Mouse (Mus musculus) thymus, postnatal 0 days (tissue): Measurements from ENCODE around the gene Rnd1. TPM values are rescaled to one million over a fixed set of nuclear protein-coding genes. Genes with fewer than 3 reads are reported as not detected.

Experiments used
- DNase-seq: peaks from one replicate; pipeline ENCODE4 v3.0.0-alpha.2; 2015; ENCODE audit warnings: low spot score
- polyA plus RNA-seq: library from polyadenylated mRNA; unstranded; fragments of >200 nt; fragmentation: Nextera tagmentation; extraction: Ambion mirVana; gene quantifications from 2 replicates; pipeline ENCODE4 v1.2.1, GENCODE M21; 2015

Rnd1 gene
- polyA plus RNA-seq, 1 experiment from 2014 or later, result 1.1 TPM

DNA sequence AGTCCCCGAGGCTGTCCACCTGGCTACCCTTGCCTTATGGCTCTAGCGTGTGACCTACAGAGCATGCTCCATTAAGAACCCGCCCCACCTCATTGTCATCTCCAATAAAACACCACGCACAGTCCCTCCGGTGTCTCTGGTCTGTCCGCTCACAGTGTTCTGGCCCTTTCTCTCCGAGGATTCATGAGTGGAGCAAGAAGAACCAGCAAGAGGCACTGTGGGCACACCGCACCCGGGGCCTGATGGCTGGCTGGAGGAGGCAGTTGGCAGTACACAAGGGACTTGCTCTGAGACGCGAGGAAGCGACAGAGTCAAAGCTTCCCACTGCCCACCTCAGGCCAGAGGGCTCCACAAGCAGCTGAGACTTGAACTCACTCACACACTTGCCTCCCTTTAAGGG is 32.9 kb downstream of the Rnd1 start:
- no peak for DNase-seq

DNA sequence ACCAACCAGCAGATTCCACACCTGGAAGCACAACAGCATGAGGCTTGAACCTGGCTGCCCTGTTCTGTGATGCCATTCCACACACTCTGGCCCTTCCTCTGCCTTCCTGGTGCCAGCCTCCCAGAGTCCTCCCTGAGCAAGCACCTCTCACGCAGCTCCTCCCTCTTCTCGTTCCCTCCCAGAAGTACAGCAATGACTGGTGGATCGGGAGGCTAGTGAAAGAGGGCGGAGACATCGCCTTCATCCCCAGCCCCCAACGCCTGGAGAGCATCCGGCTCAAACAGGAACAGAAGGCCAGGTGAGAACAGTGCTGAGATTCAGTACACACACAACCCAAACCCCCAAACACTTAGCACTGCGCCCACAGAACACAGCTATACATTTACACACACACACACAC is 37.1 kb downstream of the Rnd1 start:
- DNase-seq, result no peak

DNA sequence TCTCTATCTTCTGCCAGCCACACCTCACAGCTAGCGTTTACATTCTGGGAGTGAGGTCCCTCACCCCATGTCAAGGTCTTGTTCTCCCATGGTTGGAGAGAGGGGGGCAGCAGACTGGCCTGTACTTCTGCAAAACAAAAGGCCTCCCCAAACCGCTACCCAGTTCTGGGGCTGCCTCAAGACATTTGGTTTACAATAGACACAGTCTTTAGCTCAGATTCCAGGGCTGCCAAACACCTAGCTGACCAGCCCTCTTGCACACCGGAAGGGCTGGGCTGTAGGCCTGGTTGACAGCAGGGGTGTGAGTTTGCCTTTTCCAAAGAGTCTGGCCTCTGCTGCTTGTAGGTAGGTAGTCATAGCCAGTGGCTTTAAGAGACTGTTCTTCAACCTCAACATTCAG is 40.1 kb downstream of the Rnd1 start:
- DNase-seq, result no peak

DNA sequence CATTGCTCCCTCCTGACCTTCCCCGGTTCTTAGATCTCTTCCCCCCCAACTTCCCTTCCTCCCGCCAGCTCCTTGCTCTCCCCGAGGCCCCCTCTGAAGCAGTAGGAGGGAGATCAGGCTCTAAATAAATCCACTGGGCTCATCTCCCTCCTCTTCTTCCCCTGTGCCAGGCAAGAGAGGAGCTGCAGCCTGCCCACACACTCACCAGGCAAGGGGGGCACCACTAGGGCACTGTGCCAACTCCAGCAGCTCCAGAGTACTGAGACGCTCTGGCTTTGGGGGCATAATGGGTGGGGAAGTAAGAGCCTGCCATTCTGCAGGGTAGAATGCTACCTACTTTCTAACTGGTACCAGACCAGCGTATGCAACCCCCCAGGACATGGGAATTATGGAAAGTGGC is 40.7 kb downstream of the Rnd1 start:
- DNase-seq, result no peak

DNA sequence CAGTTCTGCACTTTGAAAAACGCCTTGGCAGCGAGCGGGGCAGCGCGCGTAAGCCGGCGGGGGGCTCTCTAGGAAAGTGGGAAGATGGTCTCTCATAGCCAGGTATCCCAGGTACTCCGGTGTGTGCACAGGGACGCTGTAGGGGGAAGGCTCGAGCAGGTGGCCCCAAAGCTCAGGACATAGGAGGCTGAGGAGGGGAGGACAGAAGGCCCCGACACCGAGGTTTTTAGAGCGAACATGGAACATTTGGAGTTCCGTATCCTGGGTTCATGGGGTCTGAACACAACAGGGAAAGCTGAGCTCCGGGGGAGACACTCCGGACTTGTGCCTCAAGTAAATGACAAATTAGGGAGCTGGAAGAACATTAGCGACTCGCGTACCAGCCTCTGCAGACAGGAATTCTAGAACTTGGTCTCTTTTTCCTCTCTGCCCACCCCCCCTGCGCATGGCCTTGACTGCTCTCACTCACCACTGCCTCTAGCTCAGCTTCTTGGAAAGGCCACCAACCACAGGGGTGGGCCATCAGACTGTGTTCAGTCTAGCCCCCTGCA is 41.9 kb downstream of the Rnd1 start:
- no peak for DNase-seq

DNA sequence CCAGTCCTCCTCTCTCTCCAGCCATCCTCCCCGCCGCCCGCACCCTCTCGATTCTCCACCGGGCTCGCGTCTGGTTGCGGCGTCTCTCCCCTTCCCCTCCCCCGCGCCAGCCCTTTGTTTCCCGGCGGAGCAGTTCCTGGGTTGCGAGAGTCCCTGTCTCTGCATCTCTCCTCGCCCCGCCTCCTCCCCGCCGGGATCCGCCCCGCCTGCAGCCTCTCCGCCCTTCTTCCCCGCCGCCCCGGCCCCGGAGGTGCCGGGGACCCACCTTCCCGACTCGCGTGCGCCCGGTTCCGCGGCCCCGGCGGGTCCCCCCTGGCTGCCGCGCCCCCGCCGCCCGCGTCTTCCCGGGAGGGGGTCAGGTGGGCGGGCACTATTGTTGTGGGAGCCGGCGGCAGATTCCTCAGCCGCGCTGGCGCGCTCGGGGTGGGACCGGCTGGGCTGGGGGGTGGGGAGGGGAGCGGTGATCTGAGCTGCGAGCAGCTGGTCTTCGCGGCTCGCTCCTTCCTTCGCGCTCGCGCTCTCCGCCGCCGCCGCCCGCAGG is 42.6 kb downstream of the Rnd1 start:
- DNase-seq, result peak; percentile 66

DNA sequence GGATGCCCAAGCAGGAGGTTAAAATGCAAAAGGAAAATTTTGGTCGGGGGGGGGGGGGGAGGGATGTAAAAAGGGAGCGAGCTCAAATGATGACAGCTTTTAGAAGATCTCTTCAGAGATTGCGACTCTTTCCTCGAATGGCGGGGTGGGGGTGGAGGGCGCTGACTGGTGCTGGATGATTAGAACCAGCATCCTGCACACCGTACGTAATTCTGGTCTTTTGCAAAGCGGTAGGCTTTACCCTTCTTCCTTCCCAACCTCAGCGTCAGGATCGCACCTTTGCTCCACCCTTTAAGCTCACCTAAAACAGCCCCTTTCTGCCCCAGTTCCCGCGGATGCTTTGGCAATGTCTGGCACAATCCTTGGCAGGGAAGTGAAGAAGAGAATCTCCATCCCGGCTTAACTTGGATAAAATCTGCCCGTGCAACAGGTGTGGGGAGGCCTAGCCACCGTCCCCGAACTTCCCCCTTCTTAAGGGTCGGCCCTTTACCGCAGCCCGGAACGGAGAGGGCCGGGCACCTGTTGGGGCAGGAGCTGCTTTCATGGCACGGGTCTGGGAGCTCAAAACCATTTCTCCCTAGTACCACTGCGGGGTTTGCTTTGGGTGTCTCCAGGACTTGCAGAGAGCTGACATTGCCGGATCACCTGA is 43.3 kb downstream of the Rnd1 start:
- peak; percentile 16 for DNase-seq

DNA sequence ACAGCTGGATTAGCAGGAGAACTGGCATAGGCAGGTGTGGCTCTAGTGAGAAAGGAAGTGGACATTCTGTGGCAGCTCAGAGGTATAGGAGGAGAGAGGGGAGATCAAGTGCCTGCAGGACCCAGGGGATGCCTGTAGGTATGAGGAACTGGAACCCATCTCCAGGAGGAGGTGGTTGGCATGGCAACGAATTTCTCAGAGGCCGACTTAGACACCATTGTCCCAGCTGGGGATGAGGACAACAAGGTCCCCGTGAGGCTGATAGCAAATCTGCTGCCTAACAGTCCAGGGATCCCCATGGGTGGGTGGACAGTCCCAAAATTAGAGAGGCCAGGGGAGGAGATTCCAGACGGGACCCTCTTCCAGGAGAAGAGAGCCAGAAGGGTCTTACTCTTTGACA is 44.3 kb downstream of the Rnd1 start:
- DNase-seq, result no peak

DNA sequence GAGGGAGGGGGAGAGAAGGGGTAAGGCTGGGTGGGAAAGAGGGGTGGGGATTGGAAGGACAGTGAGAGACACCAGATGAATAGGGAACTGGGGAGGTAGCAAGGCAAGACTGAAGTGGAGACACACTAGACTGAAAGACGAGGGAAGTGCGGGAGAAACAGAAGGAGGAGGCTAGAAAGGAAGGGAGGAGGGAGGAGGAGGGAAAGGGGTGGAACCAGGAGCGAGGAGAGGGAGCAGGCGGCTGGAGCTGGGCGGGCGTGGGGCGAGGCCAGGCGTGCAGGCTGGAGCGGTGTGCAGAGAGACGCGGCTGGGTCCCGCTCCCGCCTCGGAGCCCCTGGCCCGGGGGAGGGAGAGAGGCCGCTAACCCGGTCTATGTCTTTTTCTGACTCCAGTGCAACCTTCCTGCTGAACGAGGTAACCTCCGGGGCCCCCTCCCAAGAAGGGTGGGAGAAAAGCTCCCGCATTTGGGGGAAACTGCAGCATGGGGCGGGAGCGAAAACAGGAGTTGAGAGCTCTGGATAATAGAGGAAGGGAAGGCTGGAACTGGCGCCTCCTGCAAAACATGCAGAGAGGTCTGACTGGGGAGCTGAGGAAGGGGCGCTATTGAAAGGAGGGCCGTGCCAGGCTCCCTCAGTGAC is 45.0 kb downstream of the Rnd1 start:
- DNase-seq, result no peak

DNA sequence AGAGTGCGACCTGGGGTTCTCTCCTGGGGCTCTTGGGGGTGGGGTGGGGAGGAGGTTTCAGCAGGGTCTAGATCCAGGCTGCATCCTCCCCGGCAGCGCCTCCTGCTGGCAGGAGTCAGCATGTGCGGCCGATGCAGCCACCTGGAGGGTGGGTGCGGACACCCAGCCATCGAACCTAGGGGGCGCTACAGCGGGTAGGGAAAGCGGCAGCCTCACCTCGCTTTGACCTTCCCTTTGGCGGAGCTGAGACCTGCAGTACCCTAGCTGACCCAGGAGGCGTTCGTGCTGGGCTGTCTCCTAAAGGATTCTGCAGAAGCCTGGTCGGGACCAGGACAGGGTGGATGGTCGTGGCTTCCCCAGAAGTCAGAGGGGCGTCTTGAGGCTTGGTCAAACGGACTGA is 45.8 kb downstream of the Rnd1 start:
- DNase-seq, result peak; percentile 90

DNA sequence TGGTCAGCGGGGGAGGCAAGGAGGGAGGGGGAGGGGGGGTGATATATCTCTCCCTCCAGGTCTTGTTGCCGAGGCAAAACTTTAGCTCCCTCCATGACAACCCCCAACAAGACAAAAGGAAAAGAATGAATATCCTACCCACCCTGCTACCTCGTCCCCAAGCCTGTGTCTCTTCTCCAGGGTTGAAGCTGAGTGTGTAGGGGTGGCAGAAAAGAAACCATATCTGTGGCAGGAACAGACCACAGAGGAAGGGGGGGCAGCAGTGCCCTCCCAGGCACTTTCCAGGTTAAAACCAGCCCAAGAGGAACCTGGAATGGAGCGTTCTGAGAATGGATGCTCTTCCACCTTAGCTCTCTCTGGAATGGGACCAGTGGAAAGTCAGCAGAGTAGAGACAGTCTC is 46.7 kb downstream of the Rnd1 start, which contains the start of gene Cacnb3:
Cacnb3 (plus strand) TSS at position 301 of the 400 bp plus-strand sequence.
- no peak for DNase-seq

DNA sequence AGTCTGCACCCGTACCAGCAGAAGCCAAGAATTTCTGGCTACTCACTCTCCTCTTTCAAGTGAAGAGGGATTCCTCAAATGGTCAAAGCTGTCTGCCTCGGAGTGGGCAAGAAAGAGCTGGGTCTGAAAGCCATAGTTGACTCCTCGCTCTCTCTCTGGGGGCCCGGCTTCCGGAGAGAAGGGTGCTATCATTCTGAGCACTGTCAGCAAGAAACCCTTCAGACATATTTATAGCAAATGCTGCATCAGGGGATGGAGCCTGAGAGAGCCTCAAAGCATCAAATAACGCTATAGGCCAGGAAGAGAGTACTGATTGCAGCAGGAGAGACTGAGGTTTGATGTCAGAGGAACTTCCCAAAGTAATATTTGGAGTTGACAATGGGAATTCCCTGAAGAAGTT is 47.8 kb downstream of the Rnd1 start:
- DNase-seq, result no peak

DNA sequence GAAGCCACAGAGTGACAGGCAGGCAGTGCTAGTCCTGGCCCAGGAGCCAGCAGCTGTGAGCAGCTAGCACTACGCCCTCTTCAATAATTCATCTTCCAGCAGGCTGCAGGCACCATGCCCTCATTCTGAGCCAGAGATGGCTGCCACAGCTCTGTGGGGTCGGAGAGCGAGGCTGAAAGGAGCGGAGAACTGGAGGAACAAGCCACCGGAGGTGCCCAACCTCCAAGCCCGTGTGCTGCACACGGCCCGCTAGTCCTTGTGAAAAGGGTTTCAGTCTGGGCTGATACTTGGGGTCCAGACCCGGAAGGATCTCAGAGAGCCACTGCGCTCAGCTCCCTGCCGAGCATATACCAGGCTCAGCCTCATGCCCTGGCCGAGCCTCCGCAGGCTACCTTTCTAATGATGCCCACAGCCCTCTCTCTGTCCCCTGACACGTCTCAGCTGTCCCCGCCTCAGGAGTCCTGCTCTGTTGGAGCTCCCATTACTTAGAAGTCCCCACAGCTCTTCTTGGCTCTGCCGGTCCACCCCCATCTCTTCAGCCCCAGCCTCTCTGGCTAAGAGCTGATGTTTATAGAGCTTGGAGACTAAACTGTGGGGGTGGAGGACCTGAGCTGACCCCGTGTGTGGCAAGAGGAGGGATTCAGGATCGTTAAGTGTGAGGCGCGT is 48.5 kb downstream of the Rnd1 start:
- peak; percentile 56 for DNase-seq

DNA sequence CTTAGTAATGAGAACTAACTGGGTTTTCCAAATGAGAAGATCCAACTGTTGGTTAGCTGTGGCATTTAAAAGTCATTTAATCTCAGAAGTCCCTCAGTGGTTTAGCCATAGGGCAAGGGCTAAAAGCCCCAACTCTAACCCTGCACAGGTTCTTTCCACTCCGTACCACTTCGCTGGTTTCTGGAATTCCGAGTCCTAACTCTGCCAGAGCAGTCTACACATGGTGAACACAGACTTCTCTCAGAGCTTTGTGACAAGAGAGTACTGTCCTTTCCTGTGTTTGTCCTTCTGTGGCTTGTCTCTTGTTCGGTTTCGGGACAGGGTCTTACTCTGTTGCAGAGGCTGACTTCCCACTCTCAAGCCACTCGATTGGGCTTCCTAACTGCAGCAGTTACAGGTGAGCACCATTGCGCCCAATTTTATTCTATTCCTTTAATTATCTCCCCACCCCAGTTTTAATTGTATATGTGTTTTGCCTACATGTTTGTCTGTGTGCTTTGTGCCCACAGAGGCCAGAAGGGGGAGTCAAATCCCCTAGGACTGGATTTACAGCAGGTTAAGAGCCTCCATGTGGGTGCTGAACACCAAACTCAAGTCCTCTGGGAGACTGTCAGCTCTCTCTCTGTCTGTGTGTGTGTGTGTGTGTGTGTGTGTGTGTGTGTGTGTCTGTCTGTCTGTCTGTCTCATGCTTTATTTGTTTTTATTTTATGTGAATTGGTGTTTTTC is 50.6 kb downstream of the Rnd1 start:
- no peak for DNase-seq

DNA sequence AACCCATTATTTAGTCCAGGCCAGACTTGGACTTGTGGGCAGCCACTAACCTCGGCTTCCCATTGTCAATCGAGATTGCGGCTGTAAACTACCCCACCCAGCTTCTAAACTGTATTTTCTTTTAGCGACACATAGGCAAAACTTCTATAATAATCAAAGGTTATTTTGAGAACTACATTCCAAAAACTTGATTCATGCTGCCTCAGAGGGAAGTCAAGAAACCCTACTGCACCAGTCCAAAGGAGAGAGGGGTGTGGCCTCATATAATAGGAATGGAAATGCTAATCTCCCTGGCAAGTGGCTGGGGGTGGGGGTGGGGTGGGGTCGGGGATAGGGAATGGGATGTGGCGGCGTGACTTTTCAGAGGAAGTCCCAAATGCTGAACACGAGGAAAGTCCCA is 51.2 kb downstream of the Rnd1 start:
- DNase-seq, result no peak

DNA sequence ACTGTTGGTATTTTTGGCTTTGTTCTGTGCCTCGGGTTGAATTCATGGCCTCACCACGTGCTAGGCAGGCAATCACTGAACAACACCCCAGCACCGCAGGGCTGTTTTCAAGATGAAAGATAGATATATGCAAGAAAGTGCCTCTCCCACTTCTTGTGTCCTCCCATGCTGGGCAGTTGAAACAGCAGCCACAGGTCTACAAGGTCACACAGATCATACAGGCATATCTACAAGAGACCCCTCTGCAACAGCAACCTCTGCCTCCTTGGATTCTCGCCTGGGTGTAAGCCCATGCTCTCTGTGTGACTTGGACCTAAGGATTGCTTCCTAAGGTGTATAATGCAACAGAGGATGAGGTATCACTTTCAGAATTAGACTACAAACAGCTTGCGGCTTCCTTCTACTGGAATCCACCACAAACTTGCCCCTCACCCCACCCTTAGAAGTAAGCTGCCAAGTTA is 53.9 kb downstream of the Rnd1 start:
- peak; percentile 55 for DNase-seq

DNA sequence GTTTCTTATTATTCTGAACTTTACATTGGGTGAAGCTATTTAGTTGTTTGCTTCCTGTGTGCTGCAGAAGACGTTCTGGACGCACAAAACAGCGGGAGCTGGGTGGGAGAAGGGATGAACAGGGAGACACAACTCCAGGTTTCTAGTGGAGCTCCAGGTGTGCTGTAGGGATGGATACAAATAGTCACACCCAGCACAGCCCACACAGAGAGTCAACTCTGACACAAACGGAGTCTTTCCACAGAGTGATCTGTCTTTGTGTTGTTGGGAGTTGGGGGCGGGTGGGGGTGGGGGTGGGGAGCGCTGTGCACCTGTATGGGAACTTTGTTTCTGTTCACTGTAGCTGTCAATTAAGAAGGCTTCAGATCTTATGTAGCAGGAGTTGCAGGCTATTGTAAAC is 54.5 kb downstream of the Rnd1 start:
- DNase-seq, result peak; percentile 52

DNA sequence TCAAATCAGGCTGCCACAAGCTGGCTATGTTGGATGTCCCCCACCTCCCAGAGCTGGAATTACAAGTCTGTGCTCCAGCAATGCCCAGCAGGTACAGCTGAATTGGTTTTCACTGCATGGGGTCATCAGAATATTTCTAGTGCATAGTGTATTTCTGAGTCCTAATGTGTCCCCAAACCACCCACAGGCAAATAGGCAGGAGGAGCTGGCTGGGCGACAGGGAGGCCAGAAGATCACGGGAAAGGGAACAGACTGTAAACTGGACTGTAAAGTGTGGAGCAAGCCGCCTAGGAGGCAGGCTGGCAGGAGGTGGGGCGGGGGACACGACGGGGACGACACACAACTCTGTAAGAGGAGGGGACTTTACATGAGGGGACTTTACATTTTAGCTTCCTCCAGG is 55.1 kb downstream of the Rnd1 start:
- DNase-seq, result peak; percentile 47

DNA sequence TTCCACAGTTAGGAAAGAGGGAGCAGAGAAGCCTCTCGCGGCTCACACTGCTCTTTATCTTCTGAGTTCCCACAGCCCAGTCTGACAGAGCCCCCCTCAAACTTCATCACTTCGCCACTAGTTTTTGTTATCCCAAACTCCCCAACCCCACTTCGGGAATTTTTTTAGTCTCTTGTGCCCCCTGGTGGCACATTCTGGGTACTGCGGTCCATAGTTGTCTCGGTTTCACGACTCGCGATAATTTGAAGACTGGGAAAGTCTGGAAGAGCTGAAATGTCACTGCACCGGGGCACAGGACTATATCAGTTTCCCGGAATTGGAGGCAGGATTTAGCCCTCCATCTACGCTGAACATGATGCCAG is 60.1 kb downstream of the Rnd1 start:
- DNase-seq, result peak; percentile 68

DNA sequence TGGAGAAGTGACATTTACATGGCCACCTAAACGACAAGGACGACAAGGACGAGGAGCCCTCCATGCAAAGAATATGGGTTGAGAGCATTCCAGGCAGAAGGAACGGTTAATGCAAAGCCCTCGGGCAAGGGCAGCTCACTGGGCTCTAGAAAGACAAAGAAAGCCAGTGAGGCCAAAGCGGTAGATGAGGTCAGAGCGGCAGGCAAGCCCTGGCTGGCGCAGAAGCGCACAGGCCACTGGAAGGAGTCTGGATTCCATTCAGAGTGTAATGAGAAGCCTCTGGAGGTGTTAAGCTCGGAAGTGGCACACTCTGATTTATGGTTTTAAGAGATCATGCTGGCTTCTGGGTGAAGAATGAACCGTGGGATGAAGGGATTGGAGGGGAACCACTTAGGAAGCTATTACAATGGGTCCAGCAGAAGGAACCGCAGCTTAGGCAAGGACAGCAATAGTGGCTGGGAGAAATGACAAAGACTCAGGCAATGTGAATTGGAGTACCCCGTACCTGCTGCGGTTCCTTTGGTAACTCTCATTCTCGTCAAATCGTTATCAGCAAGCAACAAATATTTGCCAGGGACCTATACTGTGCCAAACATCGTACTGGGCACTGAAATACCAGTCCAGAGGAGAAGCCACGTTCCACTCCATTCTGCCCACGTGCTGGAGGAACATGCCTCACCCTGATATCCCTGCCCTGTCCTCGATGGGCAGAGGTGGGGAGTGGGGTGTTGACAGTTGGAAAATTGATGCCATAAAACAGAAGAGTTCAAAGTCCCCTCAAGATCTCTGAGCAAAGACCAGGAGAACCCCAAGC is 60.7 kb downstream of the Rnd1 start:
- DNase-seq, result no peak

DNA sequence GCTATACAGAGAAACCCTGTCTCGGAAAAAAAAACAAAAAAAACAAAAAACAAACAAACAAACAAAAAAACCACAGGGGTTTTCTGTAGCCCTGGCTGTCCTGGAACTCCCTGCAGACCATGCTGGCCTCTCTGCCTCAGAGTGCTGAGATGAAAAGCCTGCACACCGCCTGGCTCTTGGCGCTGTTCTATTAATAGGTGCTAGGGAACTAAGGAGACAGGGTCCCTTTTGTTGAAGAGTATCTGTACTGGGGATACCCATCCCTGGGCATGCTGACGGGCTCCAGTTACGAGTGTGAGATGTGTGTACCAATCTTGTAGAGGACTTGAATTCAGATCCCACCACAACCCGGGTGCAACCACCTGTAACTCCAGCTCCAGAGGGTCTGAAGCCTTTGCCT is 61.5 kb downstream of the Rnd1 start:
- no peak for DNase-seq
